Mouse (Mus musculus) urinary bladder, postnatal 36 days (tissue): ENCODE results near the gene Rad9b.
"Not testable (repeated sequence)": the region's sequence is repeated elsewhere in the genome, so short reads cannot be mapped to it uniquely, and the experiment has no call there.

Experiments used
- DNase-seq, 2 experiments: peaks; one replicate each; pipeline ENCODE4 v3.0.0; 2022; ENCODE audit warnings: low spot score in 2 of 2, mixed read lengths in 1 of 2

Gene Rad9b

DNA sequence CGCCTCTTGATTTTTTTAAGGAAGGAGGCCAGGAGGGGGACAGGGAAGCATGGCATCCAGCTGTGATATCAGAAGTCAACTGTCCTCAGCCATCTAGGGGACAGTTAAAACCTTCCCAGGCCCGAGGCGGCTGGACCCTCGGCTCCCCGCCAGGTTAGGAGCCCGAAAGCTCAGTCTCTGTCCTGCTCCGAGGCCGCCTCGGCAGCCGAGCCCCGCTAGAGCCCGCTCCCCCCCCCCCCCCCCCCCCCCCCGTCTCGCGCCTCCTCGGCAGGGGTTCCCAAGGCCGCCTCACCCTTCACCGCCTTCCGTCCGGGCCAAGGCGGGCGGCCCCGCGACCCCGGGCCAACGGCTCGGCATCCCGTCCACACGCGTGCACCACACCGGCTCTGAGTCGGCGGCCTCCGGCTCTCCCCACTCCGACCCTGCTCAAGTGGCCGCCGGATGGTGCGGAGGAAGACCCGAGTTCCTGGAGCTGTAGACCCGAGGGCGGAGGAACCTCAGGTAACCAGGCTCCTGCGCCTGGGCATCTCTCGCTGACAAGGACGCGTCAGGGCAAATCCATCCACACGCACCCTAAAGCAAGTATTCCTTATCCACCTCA is 17.7 kb upstream of the Rad9b start, which contains the start of gene Gpn3:
Gpn3 (plus strand) TSS at position 286 of the 601 bp plus-strand sequence.
- DNase-seq = no peak

DNA sequence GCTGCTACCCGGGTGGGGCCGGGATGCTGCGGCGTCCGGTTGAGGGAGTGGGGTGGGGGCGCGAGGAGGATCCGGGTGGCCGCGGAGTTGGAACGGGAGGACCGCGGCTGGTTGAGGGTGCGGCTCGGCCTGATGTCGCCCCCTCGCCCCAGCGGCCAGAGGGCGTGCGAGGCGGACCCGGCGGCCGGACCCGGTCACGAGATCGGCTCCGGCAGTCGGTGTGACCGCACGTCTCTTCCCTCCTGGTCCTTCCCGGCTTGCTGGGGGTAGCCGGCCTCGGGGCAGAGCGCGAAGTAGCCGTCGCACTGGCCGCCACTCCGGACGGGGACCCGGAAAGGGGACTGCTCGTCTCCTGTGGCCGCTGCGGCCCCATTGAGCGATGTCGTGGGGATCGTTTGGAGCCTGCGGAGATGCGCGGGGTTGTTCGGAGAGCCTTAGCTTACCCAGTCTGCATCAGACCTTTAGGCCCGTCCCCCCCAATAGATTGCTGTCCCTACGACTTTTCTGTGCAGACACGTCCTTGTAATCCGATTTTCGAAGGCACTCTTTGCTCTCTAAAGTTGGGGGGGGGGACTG is 547 bp upstream of the Rad9b start:
- no peak for DNase-seq

GRCm38 (mm10) chr5:122345777-122346176 is 8.3 kb downstream of the Rad9b start:
- DNase-seq = no peak

- DNase-seq = peak; percentile 71 to 73
Measured at GRCm38 (mm10) chr5:122344260-122344659, 9.8 kb downstream of the Rad9b start.

DNA sequence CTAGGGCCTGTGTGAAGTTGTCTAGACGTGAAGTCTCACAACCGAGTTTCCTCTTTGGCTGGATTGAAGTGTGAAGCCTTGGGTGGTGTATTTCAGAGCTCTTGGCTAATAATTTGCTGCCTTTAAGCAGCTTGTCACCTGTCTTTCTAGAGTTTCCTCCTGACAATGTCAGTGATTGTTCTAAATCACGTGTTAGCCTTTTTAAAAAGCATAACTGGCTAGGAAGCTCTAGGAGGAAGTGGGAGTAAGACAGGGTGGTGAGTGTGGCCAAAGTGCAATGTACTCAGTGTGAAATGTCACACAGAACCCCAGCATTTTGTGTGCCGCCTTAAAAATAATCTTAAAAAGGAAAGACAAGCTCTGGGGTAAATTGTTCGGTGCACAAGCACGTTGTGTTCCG is 10.3 kb downstream of the Rad9b start:
- DNase-seq = no peak

DNA sequence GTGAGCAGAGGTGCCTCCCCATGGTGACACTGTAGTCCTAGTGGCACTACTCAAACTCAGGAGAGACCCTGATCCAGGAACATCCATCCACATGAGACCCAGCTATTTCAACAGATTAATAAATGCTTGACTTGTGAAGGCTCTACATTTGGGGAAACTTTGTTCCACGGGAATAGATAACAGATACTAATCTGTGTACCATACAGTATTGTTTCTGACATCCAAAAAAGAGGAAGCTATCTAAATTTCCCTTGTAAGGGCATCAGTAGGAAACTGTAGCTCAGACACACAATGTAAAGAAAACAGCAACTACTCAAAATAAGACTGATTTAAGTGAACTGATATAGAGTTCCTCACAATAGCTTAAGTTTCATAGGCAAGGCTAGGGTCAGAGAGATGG is 11.2 kb downstream of the Rad9b start:
- DNase-seq = no peak

DNA sequence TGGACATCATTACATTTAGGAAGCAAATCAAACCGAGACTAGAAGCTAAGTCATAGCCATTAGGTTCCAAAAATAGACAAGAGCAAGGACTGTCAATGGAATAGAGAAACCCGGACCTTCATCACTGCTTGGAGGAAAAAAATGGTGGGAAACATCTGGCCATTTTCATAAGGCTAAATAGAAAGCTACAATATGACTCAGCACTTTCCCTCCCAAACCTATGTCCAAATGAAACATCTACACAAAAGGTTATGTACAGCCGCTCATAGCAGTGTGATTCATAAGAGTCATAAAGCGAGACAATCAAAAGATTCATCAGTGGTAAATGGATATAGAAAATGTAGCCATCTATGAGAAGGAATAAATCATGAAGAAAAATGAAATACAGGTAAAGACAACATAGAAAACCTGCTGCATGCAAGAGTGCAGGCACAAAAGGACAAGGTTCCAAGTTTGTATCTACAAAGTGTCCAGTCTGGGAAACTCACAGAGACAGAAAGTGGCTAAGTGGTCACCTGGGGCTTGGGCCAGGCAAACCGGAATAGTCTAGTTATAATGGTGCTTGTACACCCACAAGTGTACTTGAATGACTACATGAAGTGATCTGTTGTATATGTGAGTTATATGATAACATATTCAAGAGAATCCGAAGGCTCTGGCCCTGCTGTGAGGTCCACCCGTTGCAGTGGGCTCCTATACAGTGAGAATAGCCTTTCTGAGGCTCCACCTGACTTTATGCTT is 17.3 kb downstream of the Rad9b start:
- no peak for DNase-seq

GRCm38 (mm10) chr5:122334682-122335081 is 19.4 kb downstream of the Rad9b start:
- DNase-seq = no peak

DNA sequence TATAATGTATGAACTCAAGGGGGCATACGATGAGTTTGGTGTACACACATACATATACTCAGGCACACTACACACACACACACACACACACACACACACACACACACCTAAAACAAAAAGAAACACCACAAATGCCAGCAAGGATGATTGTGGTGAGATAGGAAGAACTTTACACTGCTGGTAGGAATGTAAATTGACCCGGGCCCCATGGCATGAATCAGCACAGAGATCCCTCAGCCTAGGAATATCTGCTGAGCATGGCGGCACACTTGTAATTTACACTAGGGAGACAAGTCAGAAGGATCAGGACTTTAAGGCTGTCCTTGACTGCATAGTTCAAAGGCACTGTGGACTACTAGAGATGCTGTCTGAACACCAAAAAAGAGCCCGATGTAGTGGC is 23.8 kb downstream of the Rad9b start:
- DNase-seq = no peak

DNA sequence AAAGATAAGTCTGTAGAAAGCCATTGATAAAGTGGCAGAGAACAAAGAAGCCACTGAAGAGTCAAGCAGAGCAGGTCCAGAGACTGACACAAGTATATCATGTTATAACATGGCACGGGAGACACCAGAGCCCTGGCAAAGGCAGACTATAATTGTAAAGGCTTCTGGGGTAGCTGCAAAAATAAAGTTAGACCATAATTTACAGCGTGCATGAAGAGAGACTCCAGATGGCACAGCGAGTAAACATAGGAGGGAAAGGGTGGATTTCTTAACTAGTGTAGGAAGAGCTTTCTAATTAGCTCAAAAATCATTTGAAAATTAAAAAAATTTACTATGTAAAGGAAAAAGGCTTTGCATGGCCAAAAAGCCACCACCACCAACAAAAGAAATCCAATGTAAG is 26.8 kb downstream of the Rad9b start:
- DNase-seq = no peak

DNA sequence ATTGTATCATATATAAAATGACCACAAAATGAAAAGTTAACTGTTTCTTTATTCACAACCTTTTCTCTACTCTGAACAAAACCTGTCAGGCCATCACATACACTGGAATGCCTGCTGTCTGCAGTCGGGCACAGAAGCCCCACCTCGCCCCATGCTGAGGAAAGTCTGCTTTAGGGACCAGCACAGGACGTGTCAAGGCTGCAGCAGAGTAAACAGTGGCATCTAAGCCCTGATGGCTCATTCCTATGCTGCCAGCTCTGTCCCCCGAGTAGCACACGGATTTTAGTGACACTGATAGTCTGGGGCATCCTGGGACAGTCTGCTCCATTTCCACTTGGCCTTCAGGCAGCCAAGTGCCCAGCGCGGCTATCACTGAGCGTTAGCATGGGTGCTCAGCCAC is 28.6 kb downstream of the Rad9b start:
- DNase-seq = no peak

DNA sequence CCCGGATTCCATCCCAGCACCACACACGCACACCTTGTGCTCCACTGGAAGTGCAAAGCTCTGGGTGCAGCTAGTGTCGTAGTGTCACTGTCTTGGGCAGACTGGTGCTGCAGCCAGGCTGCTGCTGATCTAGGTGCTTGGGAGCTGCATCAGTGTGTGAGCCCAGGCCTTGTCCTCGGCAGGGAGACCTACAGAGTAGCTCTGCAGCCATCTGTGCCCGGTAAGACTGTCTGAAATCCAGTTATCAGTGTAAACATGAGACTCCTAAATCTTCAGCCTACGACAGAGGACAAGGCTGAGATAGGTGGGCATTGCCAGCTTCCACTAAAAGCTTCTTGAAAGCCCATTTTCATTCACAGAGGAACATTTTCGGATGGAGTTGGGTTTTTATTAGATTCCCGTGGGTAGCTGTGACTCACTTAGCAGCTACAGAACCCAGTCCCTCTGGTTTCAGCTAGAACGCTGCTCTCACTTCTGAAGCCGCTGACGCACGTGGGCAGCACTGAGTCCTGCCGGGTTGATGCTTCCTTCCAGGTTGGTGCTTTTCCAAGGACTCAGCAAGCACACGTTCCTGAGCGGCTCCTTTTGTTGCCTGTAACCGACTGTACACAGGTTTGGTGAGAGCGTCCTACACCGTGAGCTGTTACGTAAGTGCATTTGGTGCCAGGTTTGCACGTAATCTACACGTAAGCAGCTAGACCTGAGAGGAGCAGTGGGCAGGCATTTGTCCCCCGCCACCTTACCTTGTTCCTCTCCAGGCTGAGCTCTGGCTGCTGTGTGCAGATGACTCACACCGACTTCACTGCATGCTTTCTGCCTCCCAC is 29.2 kb downstream of the Rad9b start:
- peak in 1 of 2 experiments; percentile 20 for DNase-seq

DNA sequence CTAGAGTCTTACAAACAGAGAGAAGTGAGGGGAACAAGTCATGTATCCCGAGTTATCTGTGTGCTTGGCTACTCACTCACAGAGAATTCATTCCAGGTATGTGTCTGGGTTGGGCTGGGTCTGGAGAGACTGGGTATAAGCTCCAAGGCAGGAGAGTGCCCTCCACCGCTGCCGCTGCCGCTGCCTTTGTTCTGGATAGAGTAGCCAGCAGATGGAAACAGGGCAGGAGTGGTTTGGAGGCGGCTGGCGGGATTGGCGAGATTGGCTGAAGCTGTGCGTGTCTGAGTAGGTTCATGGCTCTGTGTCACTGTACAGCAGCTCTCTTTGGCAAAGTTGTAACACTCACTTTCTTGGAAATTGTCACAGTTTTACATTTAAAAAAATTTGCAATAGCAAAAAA is 30.5 kb downstream of the Rad9b start:
- DNase-seq = no peak

DNA sequence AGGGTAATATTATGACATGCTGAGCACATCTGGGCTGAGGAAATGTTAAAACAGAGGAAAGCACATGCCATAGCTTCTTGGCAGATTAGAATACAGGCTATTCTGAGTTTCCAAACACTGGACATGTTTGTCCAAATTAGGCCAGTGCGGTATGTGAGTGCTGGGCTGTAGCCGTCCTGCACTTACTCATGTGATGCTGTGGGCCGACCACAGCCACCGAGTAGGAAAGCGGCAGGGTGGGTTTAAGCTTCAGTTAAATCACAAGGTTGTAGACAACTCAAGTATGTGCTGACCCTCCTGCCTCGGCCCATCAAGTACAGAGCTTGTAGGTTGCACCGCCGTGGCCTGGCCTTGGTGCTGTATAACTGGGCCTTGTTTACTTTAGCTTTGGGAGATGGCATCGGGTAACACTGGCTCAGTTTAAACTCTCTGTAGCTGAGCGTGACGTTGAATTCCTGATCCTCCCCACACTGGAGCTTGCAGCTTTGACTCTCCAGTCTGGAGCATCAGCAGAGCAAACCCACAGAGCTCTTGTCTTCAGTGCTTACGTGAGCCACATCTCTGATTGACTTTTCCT is 33.7 kb downstream of the Rad9b start:
- DNase-seq = no peak

DNA sequence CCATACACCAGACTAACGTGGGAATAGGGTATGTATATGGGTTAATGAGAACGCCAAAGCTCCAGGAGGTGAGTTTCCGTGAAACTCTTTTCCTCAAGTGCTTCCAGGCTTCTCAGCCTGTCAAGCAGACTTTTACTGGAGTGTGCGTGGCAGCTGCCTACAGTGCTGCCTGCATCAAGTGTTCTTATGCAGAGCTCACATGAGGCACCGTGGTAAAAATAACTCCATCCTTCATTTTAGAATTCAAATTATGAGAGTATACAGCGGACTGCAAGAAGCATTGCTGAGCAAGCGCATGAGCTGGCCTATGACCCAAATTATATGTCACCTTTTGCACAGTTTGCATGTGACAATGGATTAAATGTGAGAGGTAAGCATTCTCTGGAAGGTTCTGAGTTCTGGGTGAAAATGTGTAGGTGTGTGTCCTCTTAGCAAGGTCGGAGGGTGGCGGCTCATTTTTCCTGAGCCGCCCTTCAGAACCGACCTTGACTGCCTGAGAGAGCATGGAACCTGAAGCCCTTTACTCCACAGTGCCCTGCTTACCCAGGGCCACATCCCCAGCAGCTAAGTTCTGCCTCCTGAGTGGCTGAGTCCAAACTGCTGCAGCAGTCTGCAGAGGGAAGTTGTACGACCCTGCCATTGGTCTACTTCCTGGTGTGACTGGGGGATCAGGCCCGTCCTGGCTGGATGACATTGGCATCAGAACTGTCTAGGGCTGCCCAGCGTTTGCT is 34.4 kb downstream of the Rad9b start:
- DNase-seq = no peak

GRCm38 (mm10) chr5:122318976-122319375 is 35.1 kb downstream of the Rad9b start:
- DNase-seq = not testable (repeated sequence)

DNA sequence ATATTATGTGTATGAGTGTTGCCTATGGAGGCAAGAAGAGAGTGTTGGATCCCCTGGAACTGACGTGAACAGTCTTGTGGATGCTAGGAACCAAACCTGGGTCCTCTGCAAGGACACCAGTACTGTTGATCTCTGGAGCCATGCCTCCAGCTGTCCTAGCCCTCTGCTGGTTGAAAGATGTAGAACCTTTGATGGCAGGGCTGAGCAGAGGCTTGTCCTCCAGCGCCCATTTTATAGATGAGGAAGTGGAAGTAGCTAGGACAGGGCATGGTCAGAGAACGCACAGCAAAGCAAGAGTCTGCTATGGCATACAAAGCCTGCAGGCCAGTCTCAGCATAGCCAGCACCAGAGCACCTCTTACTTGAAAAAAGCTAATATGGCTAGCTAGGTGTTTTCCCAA is 35.9 kb downstream of the Rad9b start:
- DNase-seq = no peak

DNA sequence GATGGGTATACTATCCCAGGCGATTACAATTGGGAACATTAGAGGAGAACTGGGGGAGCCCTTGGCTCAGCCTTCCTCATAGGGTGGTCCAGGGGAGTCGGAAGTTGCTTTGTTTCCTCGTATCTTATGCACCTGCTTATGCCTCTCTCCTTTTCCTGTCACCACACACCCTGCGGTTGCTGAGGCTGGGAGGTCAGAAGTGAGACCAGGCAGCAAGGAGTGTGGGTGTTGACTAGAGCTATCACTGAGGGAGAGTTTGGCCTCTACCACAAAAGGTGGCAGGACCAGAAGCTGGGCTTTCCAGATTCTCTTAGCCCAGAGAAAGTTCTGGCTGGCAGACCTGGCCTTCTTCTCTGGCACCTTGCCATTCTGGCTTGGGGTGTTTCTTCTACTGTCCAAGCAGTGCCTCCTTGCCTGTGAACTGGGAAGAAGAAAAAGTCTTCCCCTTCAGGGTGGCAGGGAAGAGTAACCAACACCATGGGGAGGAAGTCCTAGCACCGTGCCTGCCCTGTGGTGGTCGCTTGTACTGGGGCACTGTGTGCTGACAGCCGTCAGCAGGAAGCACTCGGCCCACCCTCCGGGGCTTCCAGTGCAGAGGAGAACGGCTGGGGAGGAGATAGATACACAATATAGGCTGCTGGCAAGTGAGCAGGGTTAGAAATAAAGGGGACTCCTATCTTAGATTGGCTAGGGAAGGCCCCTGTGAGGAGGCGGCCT is 36.5 kb downstream of the Rad9b start:
- DNase-seq = peak in 1 of 2 experiments; percentile 57

DNA sequence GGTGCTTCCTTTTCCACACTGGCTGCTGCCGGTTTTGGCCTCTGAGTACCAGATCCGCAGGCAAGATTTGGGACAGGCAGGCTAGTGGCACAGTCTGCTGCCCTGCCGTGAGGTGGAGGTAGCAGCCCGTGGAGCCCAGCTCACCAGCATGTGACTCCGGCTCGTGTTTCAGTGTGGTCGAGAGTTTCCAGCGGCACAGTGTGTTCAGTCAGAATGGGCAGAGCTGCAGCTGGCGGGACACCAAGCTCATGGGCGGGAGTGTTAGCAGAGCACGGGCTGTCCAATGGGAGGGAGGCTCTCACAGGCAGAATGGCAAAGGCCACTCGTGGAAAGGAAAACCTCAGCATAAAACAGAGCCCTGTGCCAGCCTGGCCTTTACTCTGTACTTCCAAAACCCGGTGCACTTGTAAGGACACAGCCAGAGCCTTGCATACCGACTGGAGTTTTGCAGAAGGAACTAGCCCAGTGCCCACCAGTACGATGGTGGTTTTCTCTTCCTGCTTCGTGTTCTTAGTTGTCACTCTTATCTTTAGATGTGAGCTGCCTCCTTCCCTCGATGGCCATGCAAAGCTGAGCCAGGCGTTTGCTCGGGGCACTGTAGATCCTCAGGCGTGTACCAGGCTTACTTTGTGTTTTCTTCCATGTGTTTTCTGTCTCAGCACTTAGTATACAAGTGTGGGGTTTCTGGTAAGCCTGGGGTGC is 38.9 kb downstream of the Rad9b start:
- peak; percentile 73 to 92 for DNase-seq
